24 mouse cellular contexts compared by ENCODE assay signal in genomic region chrX:73836691-73837090, GRCm38 (mm10). TPM values are rescaled to one million over a fixed set of nuclear protein-coding genes. Genes with fewer than 3 reads are reported as not detected.
"Had no signal": no experiment of that assay in that cellular context is flagged by ENCODE, and none has a peak within 500 bp of the region (broad histone marks: within the 10 kb centered on the region; RNA-seq: fewer than 3 reads in every experiment).

No protein-coding gene starts in this region.

- DNase-seq: gastrocnemius, postnatal 14 days; gastrocnemius, postnatal 36 days; heart, adult 11 months; heart, adult 2 months; heart, postnatal 14 days; heart, postnatal 36 days; kidney, adult 11 months; kidney, adult 2 months; kidney, adult 9 months; kidney, postnatal 14 days; kidney, postnatal 36 days; layer of hippocampus, adult 9-11 months; liver; liver, embryonic 13.5 days had no signal

RNA-seq across cellular contexts. Expression of gene Avpr2, which starts 55.2 kb away (rescaled TPM):
- total RNA-seq: gastrocnemius, adult 18-20 months; gastrocnemius, adult 8-10 months; gastrocnemius, postnatal 14 days; gastrocnemius, postnatal 36 days; heart, adult 2 months; heart, postnatal 14 days; heart, postnatal 36 days; hindbrain, postnatal 0 days; layer of hippocampus, adult 18-20 months; layer of hippocampus, adult 8-10 months; layer of hippocampus, postnatal 14 days; left cerebral cortex, adult 2 months; left cerebral cortex, postnatal 14 days; left cerebral cortex, postnatal 36 days had no signal

RNA-seq across cellular contexts. Expression of gene L1cam, which starts 59.2 kb away (rescaled TPM):
- total RNA-seq: hematopoietic stem cell, adult 5-6 weeks had no signal
